Mouse (Mus musculus) liver, embryonic 14.5 days (tissue): ENCODE data around the gene Fbxw27. TPM values are rescaled to one million over a fixed set of nuclear protein-coding genes. Genes with fewer than 3 reads are reported as not detected.
A peak's percentile ranks its signal among the peaks of the same experiment; 100 is the strongest.
"Not testable (repeated sequence)": the region's sequence is repeated elsewhere in the genome, so short reads cannot be mapped to it uniquely, and the experiment has no call there.

Experiments
- ATAC-seq: fragments of 200-750 bp; cut with Nextera tagmentation; 2 replicates; pipeline ENCODE4 v1.8.0; 2017; ENCODE audit warnings: moderate number of reproducible peaks, mild to moderate bottlenecking, moderate library complexity; ENCODE audit not compliant: insufficient read depth
- DNase-seq, 3 experiments: peaks; one replicate each; pipeline ENCODE4 v3.0.0-alpha.2; 2012 to 2013; ENCODE audit warnings: low read depth in 3 of 3, low spot score in 3 of 3
- H3K27ac ChIP-seq: fragments of 300-500 bp; sonication (generic); 2 replicates; pipeline ENCODE4 v1.5.1; 2014; ENCODE audit warnings: moderate library complexity, mild to moderate bottlenecking, control low read depth, inconsistent platforms
- H3K27me3 ChIP-seq: fragments of 300-500 bp; sonication (generic); 2 replicates; pipeline ENCODE4 v1.6.1; 2014; ENCODE audit warnings: mild to moderate bottlenecking, low read length, moderate library complexity; ENCODE audit not compliant: control insufficient read depth, insufficient read depth
- H3K36me3 ChIP-seq: fragments of 300-500 bp; sonication (generic); replicated peaks from 2 replicates; pipeline ENCODE4 v1.6.1; 2014; ENCODE audit warnings: low read depth; ENCODE audit not compliant: control insufficient read depth, insufficient read depth
- H3K4me1 ChIP-seq, 2 experiments: fragments of 200-500 bp in 1 of 2; fragments of 300-500 bp in 1 of 2; sonication (generic) in 1 of 2; replicated peaks; 2 replicates each; pipeline ENCODE4 v1.6.1; 2012 to 2014; ENCODE audit warnings: antibody characterized with exemption in 1 of 2, inconsistent platforms in 1 of 2, low read length in 1 of 2; ENCODE audit not compliant: control insufficient read depth in 2 of 2, insufficient read depth in 2 of 2
- H3K4me2 ChIP-seq: fragments of 300-500 bp; sonication (generic); 2 replicates; pipeline ENCODE4 v1.6.1; 2014; ENCODE audit warnings: low read depth, mild to moderate bottlenecking, control low read depth, moderate library complexity
- H3K4me3 ChIP-seq, 2 experiments: fragments of 200-500 bp in 1 of 2; fragments of 300-500 bp in 1 of 2; sonication (generic) in 1 of 2; 2 replicates each; pipeline ENCODE4 v1.5.1; 2012 to 2014; ENCODE audit warnings: low read depth in 2 of 2, low read length in 2 of 2, mild to moderate bottlenecking in 2 of 2, control low read depth in 1 of 2, inconsistent platforms in 1 of 2, moderate library complexity in 1 of 2; ENCODE audit not compliant: insufficient read depth in 1 of 2
- H3K9ac ChIP-seq: fragments of 300-500 bp; sonication (generic); replicated peaks from 2 replicates; pipeline ENCODE4 v1.6.1; 2014; ENCODE audit warnings: mild to moderate bottlenecking, control low read depth, moderate library complexity
- H3K9me3 ChIP-seq: fragments of 300-500 bp; sonication (generic); 2 replicates; pipeline ENCODE4 v1.6.1; 2016; ENCODE audit warnings: low read length, mixed read lengths; ENCODE audit not compliant: control insufficient read depth
- CTCF ChIP-seq: IDR thresholded peaks from 2 replicates; pipeline ENCODE4 v1.5.1; 2016; ENCODE audit warnings: antibody characterized with exemption, low read depth, control low read depth
- EP300 ChIP-seq: IDR thresholded peaks from 2 replicates; pipeline ENCODE4 v1.6.1; 2016; ENCODE audit warnings: antibody characterized with exemption, low read depth
- WGBS: fragments of 180-500 bp; shearing (Covaris S2); extraction: QIAGEN DNeasy Blood & Tissue Kit; methylation state at CpG from one replicate; pipeline ENCODE4 v1.1.7; 2014; ENCODE audit not compliant: insufficient replicate concordance; 5-methylcytosine and 5-hydroxymethylcytosine counted together
- polyA plus RNA-seq, 2 experiments: library from polyadenylated mRNA; depleted of rRNA in 1 of 2; stranded (reverse) in 1 of 2; unstranded in 1 of 2; fragments of >200 nt; fragmentation: Nextera tagmentation in 1 of 2; extraction: Ambion mirVana in 1 of 2; gene quantifications; 2 replicates each; pipeline versions ENCODE4 v1.2.1 to v1.2.3; 2012 to 2014

The Fbxw27 gene
- polyA plus RNA-seq (2012; rRNA removed) (not detected in 2 replicates), polyA plus RNA-seq (2014; fragmentation: Nextera tagmentation; extraction: Ambion mirVana) (not detected in 2 replicates)

- DNase-seq, H3K4me3 ChIP-seq, H3K4me2 ChIP-seq, H3K36me3 ChIP-seq, H3K27ac ChIP-seq, ATAC-seq, H3K9me3 ChIP-seq, H3K9ac ChIP-seq, H3K27me3 ChIP-seq, H3K4me1 ChIP-seq: not testable (repeated sequence)
- WGBS, result 59% methylated on average over 4 of the region's 4 CpGs
Observed at GRCm38 (mm10) chr9:109790570-109790969, at the start of gene Fbxw27. Gene Fbxw27, minus strand, starts transcription at chr9:109790670.

- Histone ChIP-seq H3K36me3 (no peaks in the 10 kb centered on the region), H3K4me1 (peaks cover 4 to 10% of the 10 kb centered on the region in 2 experiments; a peak in 2 of 4 replicates), H3K9me3 (no peaks in the 10 kb centered on the region), H3K4me3 (peak overlapping the region; percentile 70 to 96), H3K27ac (no peak overlapping the region; the same call in 1 of the 2 replicates), H3K4me2 (peak overlapping the region; percentile 98), H3K9ac (peak overlapping the region; percentile 79), H3K27me3 (no peaks in the 10 kb centered on the region)
- 5% methylated on average over 6 of the region's 6 CpGs for WGBS
- ATAC-seq, result no peak; the same call in 1 of the 2 replicates
- no peak for DNase-seq
- no peak for TF ChIP-seq CTCF
- no peak for TF ChIP-seq EP300
Observed at GRCm38 (mm10) chr9:109833088-109833412, 42.6 kb upstream of the Fbxw27 start.

GRCm38 (mm10) chr9:109832391-109833087, 42.1 kb upstream of the Fbxw27 start, which contains the start of gene Nme6:
Gene Nme6, plus strand, starts transcription at chr9:109832749.
- ATAC-seq (peak; percentile 98), DNase-seq (peak; percentile 70 to 75 (median 72))
- no peaks in the 10 kb centered on the region for H3K36me3 ChIP-seq
- H3K9ac ChIP-seq, result peak within 1 kb of the TSS; percentile 79
- H3K4me2 ChIP-seq, result peak within 1 kb of the TSS; percentile 98
- TF ChIP-seq EP300 (no peak; the same call in 1 of the 2 replicates), CTCF (peak; percentile 84)
- WGBS, result under 1% methylated on average over 32 of the region's 32 CpGs
- H3K4me3 ChIP-seq, result peak within 1 kb of the TSS; percentile 70 to 96
- H3K4me1 ChIP-seq, result peaks cover 4 to 10% of the 10 kb centered on the region in 2 experiments; a peak in 2 of 4 replicates
- no peaks in the 10 kb centered on the region for H3K9me3 ChIP-seq
- H3K27me3 ChIP-seq, result no peaks in the 10 kb centered on the region
- H3K27ac ChIP-seq, result no peak within 1 kb of the TSS; the same call in 1 of the 2 replicates

DNA sequence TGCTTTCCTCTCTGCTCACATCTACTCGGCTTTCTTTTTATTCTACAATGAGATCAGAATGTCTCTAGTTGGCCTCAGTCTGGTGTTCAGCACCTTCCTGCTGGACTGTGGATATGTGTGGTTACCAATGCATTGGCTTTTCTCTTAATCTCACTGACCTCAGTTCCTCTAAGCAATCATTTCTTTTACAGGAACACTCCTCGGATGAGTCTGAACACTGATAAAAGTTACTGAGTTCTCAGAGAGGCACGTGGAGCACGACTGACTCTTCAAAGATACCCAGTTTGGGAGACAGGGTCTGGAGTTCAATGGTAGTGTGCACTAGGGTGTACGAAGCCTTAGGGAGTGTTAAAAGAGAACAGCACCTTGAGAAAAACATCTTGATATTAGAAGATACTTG, 35.7 kb upstream of the Fbxw27 start:
- H3K9ac ChIP-seq, result no peak overlapping the region
- no peak overlapping the region for H3K4me2 ChIP-seq
- H3K9me3 ChIP-seq, result no peaks in the 10 kb centered on the region
- 16% methylated on average over 5 of the region's 5 CpGs for WGBS
- no peak overlapping the region for H3K27ac ChIP-seq
- no peaks in the 10 kb centered on the region for H3K36me3 ChIP-seq
- H3K4me1 ChIP-seq, result peaks cover 9 to 14% of the 10 kb centered on the region in 2 experiments; a peak in 3 of 4 replicates
- TF ChIP-seq CTCF, result no peak
- no peak for TF ChIP-seq EP300
- no peak for DNase-seq
- ATAC-seq, result peak; percentile 60; the same call in 1 of the 2 replicates
- H3K27me3 ChIP-seq, result no peaks in the 10 kb centered on the region
- H3K4me3 ChIP-seq, result no peak overlapping the region

DNA sequence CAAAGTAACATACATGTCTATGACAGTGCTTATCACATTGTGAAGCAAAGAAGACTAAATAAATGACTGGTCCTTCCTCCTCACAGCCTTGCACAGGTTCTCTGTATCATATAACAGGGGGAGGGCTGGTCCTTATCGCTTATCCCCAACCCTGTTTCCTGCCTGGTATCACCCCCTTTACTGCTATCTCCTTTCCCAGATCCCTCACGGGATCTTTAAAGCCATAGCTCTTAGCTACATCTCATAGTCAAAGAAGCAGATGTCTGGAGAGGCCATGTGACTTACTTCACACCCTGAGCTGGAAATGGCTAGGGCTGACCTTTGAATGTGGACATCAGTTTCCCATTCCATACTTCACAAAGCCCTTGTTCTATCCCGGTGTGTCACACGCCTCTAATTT, 35.3 kb upstream of the Fbxw27 start:
- no peaks in the 10 kb centered on the region for H3K36me3 ChIP-seq
- H3K9me3 ChIP-seq, result no peaks in the 10 kb centered on the region
- ATAC-seq, result peak; percentile 91
- peaks cover 9 to 14% of the 10 kb centered on the region in 2 experiments; a peak in 3 of 4 replicates for H3K4me1 ChIP-seq
- TF ChIP-seq EP300 (peak; percentile 69), CTCF (no peak)
- no peak overlapping the region for H3K4me3 ChIP-seq
- H3K27ac ChIP-seq, result no peak overlapping the region
- H3K27me3 ChIP-seq, result no peaks in the 10 kb centered on the region
- 13% methylated on average over 4 of the region's 4 CpGs for WGBS
- no peak overlapping the region for H3K9ac ChIP-seq
- peak in 1 of 3 experiments; percentile 41 for DNase-seq
- H3K4me2 ChIP-seq, result no peak overlapping the region
